Mouse (Mus musculus) adrenal gland, postnatal 0 days (tissue): ENCODE measurements around the gene Tmc2. TPM values are rescaled to one million over a fixed set of nuclear protein-coding genes. Genes with fewer than 3 reads are reported as not detected.

Source experiments
- polyA plus RNA-seq: library from polyadenylated mRNA; unstranded; fragments of >200 nt; fragmentation: Nextera tagmentation; extraction: Ambion mirVana; gene quantifications from 2 replicates; pipeline ENCODE4 v1.2.1, GENCODE M21; 2015

Tmc2 gene
- polyA plus RNA-seq = not detected in 2 replicates

DNA sequence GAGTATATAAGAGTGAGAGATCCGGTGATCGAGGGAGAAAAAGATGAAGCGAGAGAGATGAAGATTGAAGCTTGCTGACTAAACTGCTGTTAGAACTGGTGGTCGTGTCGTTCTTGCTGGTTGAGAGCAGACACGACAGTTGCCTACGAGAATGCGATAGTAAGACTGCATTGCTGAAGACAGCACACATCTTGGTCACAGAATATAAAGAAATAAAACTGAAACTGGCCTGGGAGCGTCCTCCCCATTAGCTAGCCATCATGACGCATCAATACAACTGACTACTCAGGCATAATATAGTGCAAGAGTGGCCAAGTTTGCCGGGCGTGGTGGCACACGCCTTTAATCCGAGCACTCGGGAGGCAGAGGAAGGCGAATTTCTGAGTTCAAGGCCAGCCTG lies at the start of gene Tmc2:
Gene Tmc2, plus strand, starts transcription at position 301 of the 400 bp plus-strand sequence.

GRCm38 (mm10) chr2:130178706-130179506 lies 16.1 kb upstream of the Tmc2 start, which contains the start of gene Snrpb:
Gene Snrpb (minus strand): TSS chr2:130179403.

GRCm38 (mm10) chr2:130274149-130274861 lies 79.3 kb downstream of the Tmc2 start, which contains the start of gene Nop56:
Gene Nop56 (plus strand): TSS chr2:130274430.

GRCm38 (mm10) chr2:130283854-130284654 lies 89.1 kb downstream of the Tmc2 start, which contains the start of gene Idh3b:
Gene Idh3b (minus strand): TSS chr2:130284547.

DNA sequence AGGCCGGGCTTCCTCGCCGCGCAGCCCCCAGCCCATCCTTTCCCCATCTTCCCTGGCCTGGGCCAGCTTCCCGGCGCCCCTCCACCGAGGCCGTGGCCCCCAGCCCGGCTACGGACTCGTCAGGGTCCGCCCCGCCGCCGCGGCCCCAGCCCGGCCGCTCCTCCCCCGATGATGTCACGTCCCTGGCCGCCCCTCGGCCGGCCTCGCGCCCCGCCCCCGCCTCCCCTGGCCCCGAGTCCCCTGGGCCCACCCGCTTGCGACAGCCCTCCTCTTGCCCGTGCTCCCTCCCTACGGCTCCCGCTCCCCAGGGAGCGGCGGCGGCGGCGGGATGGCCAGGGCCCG lies 99.9 kb downstream of the Tmc2 start, which contains the start of gene Ebf4:
Gene Ebf4, plus strand, starts transcription at position 234 of the 342 bp plus-strand sequence.

Other genes with a start within 250 kb of the Tmc2 start
- 0.06 TPM in 1 of 2 replicates, not detected in the other for gene Tgm3, start 182.8 kb upstream of the Tmc2 start, polyA plus RNA-seq
- gene Tgm6, start 82.8 kb upstream of the Tmc2 start, polyA plus RNA-seq = 0.06 TPM in 1 of 2 replicates, not detected in the other
- gene Snrpb, start 15.8 kb upstream of the Tmc2 start, polyA plus RNA-seq = 329 and 360 TPM in 2 replicates
- 83.8 and 131 TPM in 2 replicates for gene Nop56, start 79.2 kb downstream of the Tmc2 start, polyA plus RNA-seq
- 134 and 179 TPM in 2 replicates for gene Idh3b, start 89.4 kb downstream of the Tmc2 start, polyA plus RNA-seq
- gene Ebf4, start 100.0 kb downstream of the Tmc2 start, polyA plus RNA-seq = 3.4 and 4.7 TPM in 2 replicates
- gene Cpxm1, start 202.4 kb downstream of the Tmc2 start, polyA plus RNA-seq = 26.7 and 37.1 TPM in 2 replicates
- gene Gm28372, start 210.0 kb downstream of the Tmc2 start, polyA plus RNA-seq = not detected in 2 replicates
- 0.39 TPM in 1 of 2 replicates, not detected in the other for gene 1700020A23Rik, start 210.1 kb downstream of the Tmc2 start, polyA plus RNA-seq
- 0.10 TPM in 1 of 2 replicates, not detected in the other for gene Tmem239, start 211.3 kb downstream of the Tmc2 start, polyA plus RNA-seq
- gene Vps16, start 229.1 kb downstream of the Tmc2 start, polyA plus RNA-seq = 39.7 and 58.6 TPM in 2 replicates
- gene Pced1a, start 229.5 kb downstream of the Tmc2 start, polyA plus RNA-seq = 8.3 and 11.9 TPM in 2 replicates